Mouse (Mus musculus) forebrain, embryonic 10.5 days (tissue): Measurements from ENCODE around the gene Gm15023. TPM values are rescaled to one million over a fixed set of nuclear protein-coding genes. Genes with fewer than 3 reads are reported as not detected.
"Not testable (repeated sequence)": the region's sequence is repeated elsewhere in the genome, so short reads cannot be mapped to it uniquely, and the experiment has no call there.

Source experiments
- DNase-seq: peaks from one replicate; pipeline ENCODE4 v3.0.0-alpha.2; 2017; ENCODE audit warnings: low spot score; ENCODE audit errors: extremely low spot score
- H3K27ac ChIP-seq: fragments of 300-500 bp; sonication (generic); 2 replicates; pipeline ENCODE4 v1.5.1; 2016; ENCODE audit warnings: mild to moderate bottlenecking
- H3K27me3 ChIP-seq: fragments of 300-500 bp; sonication (generic); 2 replicates; pipeline ENCODE4 v1.6.1; 2016; ENCODE audit warnings: mild to moderate bottlenecking; ENCODE audit not compliant: poor library complexity, severe bottlenecking
- H3K36me3 ChIP-seq: fragments of 300-500 bp; sonication (generic); replicated peaks from 2 replicates; pipeline ENCODE4 v1.6.1; 2016; ENCODE audit warnings: mild to moderate bottlenecking, moderate library complexity
- H3K4me1 ChIP-seq: fragments of 300-500 bp; sonication (generic); 2 replicates; pipeline ENCODE4 v1.6.1; 2016
- H3K4me3 ChIP-seq: fragments of 300-500 bp; sonication (generic); 2 replicates; pipeline ENCODE4 v1.5.1; 2016; ENCODE audit warnings: mild to moderate bottlenecking, moderate library complexity
- H3K9me3 ChIP-seq: fragments of 300-500 bp; sonication (generic); 2 replicates; pipeline ENCODE4 v1.6.1; 2016; ENCODE audit warnings: mild to moderate bottlenecking, moderate library complexity
- WGBS: fragments of 180-500 bp; shearing (Covaris S2); methylation state at CpG from one replicate; pipeline ENCODE4 v1.1.7; 2016; 5-methylcytosine and 5-hydroxymethylcytosine counted together
- polyA plus RNA-seq: library from polyadenylated mRNA; unstranded; fragments of >200 nt; fragmentation: Nextera tagmentation; extraction: Ambion mirVana; gene quantifications from 2 replicates; pipeline ENCODE4 v1.2.1, GENCODE M21; 2016

Gene Gm15023
- not detected in 2 replicates for polyA plus RNA-seq

DNA sequence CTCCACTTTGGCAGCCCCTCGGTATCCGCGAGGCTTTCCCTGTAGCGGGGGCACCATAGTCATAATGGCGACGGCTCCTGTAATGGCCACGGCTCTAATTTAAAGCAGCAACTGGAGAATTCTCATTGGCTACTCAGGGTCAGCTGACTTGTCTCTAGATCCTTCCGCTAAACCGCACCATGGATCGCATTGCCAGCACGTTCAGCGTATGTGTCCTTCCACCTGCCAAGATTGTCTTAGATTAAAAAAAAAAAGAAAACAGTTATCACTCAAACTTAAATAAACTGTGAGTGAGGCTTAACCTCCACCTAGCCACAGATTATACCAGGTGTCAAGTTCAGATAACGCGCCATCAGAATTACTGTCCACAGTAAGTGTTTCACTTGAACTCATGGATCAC, at the start of gene Gm15023:
Gene Gm15023 (minus strand): TSS at position 101 of the 400 bp plus-strand sequence.
- H3K4me3 ChIP-seq: not testable (repeated sequence)
- 98% methylated on average over 5 of the region's 14 CpGs for WGBS

DNA sequence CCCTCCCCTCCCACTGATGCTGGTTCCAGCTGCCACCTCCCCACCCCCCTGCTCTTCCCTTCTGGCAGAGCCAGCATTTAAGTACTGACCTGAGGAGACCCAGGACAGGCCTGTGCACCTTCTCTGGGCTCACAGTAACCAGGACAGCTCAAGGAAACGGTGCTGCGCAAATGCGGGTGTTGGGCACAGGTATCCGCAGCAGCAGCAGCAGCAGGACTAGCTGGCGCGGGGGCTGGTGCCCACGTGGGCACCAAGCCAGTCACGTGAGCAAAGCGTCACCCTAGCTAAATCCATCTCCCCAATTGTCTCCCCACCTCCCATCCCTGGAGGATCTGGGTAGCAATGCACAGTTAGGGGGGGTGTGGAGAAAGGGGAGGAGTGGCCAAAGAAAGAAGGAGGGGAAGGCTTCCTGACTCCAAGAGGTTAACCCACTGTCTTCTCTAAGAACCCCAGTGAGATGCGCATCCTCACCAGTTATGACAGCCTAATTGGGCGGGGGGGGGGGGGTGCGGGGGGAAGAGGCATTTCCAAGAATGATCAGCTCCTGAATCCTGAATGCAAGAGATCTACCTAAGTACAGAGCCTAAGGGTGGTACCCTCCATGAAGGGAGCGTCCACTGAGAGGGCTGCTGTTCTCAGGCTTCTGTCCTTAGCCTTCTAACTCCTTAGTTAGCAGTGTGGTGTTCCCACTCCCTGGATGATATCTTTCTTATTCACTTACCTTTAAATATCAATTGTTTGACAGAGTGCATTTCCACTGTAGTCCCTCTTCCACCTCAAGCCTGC, 33.2 kb upstream of the Gm15023 start, which contains the start of gene Tceal6:
Gene Tceal6 (minus strand): TSS at position 252 of the 786 bp plus-strand sequence.
- DNase-seq: no peak
- H3K27ac ChIP-seq: no peak within 1 kb of the TSS
- peaks cover 3% of the 10 kb centered on the region; the same call in 1 of the 2 replicates for H3K4me1 ChIP-seq
- WGBS: 20% methylated on average over 13 of the region's 13 CpGs
- peak within 1 kb of the TSS; percentile 51 for H3K4me3 ChIP-seq
- no peaks in the 10 kb centered on the region for H3K36me3 ChIP-seq
- no peaks in the 10 kb centered on the region for H3K9me3 ChIP-seq
- H3K27me3 ChIP-seq: peaks cover 44% of the 10 kb centered on the region

More for the DNA sequence above, at the start of gene Gm15023:
- not testable (repeated sequence) for H3K9me3 ChIP-seq, H3K4me1 ChIP-seq, H3K27me3 ChIP-seq, H3K27ac ChIP-seq, DNase-seq, H3K36me3 ChIP-seq

DNA sequence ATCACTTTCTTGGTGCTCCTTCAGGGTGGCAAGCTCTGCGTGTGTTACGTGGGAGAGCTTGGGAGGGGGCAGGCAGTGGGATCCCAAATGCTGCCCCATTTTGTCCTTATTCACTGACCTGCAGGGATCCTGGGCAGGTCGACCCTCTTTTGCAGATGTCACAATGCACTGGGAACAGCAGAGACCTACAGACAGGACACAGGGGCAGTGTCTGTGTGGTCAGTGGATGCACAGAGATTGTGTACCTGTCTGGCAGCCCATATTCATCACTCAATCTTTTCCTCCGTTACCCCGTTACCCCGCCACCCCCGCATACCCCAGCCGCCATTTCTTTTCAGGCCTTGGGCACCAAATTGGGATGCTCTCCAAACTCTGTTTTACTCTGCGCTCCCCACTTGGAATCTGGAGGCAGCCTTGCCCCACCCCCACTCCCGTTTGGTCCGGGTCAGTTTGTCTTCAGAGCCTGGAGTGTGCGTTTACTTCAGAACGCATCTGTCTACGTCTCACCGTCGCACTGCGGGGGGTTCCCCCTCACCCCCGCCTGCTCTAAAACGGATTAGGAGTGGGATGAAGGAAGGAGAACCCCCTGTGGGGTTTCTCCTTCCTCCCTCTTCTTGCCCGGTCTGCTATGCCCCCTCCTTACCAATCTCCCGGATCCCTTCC, 32.5 kb upstream of the Gm15023 start:
- WGBS: 24% methylated on average over 20 of the region's 21 CpGs
- Histone ChIP-seq H3K4me3 (peak overlapping the region; percentile 51), H3K27me3 (peaks cover 44% of the 10 kb centered on the region)
- H3K27ac ChIP-seq, H3K4me1 ChIP-seq, H3K9me3 ChIP-seq, H3K36me3 ChIP-seq, DNase-seq: not testable (repeated sequence)

DNA sequence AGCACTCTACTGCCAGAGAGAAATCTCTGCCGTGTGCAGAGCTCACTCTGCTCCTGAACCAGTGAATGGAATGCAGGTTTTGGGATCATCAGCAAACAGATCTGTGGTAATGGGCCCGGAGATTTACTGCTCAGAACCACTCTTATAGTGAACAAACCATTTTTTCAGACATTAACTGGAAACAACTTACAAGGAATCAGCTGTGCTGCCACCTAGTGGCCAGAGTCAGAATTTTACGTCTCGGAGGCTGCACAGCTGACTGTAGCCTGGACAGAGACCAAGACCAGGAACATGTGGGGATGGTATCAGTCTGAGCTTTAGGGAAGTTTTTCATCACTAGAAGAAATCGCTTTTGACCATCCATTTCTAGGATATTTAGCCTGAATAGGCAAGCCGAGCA, 12.5 kb upstream of the Gm15023 start:
- H3K9me3 ChIP-seq, H3K4me1 ChIP-seq, H3K27me3 ChIP-seq, DNase-seq, H3K27ac ChIP-seq, H3K36me3 ChIP-seq, H3K4me3 ChIP-seq: not testable (repeated sequence)
- no CpG with 5 or more reads among the region's 6 CpGs for WGBS

DNA sequence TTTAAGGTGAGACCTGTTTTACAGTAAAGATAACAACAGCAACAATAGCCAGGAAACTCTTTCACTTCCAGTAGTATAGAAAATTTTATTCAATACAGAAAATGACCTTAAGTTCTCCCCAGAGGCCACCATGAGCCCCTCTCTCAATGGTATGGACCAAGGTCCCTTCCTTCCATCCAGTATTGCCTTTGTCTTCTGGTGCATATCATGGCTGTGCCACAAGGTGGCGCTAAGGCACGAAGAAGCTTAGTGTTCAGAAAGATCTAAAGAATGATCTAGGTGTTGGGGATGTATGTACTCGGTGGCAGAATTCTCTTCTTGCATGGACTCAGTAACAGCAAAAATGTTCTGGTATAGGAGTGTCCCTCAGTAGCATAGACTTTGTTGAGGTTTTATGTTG, 11.2 kb upstream of the Gm15023 start:
- H3K27me3 ChIP-seq, DNase-seq, H3K4me3 ChIP-seq, H3K27ac ChIP-seq, H3K36me3 ChIP-seq, H3K4me1 ChIP-seq, H3K9me3 ChIP-seq: not testable (repeated sequence)
- no CpG with 5 or more reads among the region's 3 CpGs for WGBS

Other genes with a start within 250 kb of the Gm15023 start
- gene Nxf2, start 212.9 kb downstream of the Gm15023 start, polyA plus RNA-seq: 0.23 and 0.48 TPM in 2 replicates
- gene Zmat1, start 168.4 kb downstream of the Gm15023 start, polyA plus RNA-seq: 4.0 and 4.3 TPM in 2 replicates
- 1.4 and 1.9 TPM in 2 replicates for gene Tceal6, start 33.1 kb upstream of the Gm15023 start, polyA plus RNA-seq
- gene Pramel3, start 124.7 kb upstream of the Gm15023 start, polyA plus RNA-seq: not detected in 2 replicates
- gene Gm5128, start 195.7 kb upstream of the Gm15023 start, polyA plus RNA-seq: not detected in 2 replicates